Mouse (Mus musculus) cerebellum, adult 9-10 months (tissue): ENCODE results near the gene Metrnl.

Source experiments
- DNase-seq: peaks from one replicate; pipeline ENCODE4 v3.0.0; 2022

Gene Metrnl

GRCm38 (mm10) chr11:121740906-121741305, 39.6 kb downstream of the Metrnl start:
- no peak for DNase-seq

DNA sequence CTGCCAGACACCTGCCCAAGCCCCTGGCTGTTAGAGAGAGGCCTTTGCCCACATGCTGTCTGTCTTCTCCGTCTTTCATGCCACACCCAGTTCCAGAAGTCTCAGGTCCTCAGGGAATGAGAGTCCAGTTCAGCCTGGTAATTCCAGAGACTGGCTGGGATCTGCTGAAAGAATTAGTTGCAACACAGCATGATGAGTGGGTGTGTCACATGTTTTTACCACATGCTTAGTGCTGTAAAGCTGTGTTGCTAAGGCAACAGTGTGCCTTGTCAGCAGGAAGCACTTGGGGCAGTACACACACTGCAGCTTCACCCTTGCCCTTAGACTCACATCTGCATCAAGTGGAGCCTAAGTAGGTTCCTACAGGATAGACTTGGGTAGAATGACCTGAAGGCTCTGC, 40.1 kb downstream of the Metrnl start:
- DNase-seq: no peak

GRCm38 (mm10) chr11:121743113-121743512, 41.8 kb downstream of the Metrnl start:
- DNase-seq: no peak

DNA sequence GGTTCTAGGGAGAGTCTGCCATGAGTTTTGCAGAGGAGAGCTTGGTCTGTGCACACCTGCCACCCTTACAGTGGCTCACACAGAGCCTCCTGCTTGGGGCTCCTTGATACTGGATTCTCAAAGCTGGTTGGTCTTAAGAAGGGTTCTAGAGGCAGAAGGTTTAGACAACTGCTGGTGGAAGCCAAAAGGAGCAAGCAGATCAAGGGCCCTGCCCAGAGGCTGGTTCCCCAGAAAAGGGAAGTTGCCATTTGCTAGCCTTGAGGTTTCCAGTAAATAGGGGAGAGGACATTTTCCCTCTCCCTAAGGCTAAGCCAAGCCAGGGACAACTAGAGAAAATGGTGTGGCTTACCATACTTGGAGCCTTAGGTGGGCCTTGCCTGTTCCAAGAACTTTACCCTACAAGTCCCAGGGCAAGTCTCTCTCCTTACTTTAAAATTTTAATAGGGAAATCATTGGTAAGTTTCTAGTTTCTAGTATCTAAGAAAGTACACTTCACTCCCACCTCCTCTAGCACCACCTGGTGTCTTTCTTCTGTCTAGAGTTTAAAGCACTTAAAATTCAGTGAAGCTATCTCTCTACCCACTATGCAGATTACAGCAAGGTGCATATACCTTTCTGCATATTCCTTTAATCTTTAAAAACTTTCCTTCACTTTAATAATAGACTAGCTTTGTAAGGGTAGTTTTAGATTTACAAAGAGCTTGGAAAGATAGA, 42.7 kb downstream of the Metrnl start:
- DNase-seq: no peak

GRCm38 (mm10) chr11:121746941-121747494, 45.7 kb downstream of the Metrnl start:
- no peak for DNase-seq

GRCm38 (mm10) chr11:121748003-121748684, 46.8 kb downstream of the Metrnl start:
- no peak for DNase-seq
